In the genomic region with DNA sequence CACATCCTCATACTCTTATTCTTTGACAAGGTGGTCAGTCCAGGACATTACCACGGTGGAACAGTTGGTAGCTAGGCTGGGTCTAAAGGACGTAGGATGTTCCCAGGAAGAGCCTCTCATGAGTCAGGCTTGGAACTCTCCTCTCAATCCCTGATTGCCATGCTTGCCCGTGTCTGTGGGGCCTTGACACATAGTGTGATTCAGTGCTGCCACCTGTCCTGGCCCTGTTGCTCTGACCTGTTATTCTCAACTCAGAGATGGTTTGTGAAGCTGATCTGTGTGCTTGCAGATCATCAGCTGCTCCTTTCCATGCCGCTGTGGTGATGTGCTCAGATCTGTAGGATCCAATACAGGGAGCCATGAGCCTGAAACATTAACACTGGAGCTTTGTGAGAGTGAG, we compare ENCODE assay signal across 12 mouse cellular contexts.
"Had no signal": no experiment of that assay in that cellular context is flagged by ENCODE, and none has a peak within 500 bp of the region (broad histone marks: within the 10 kb centered on the region; RNA-seq: fewer than 3 reads in every experiment).

No protein-coding gene starts in this region.

- H3K4me3 ChIP-seq: kidney, embryonic 15.5 days; liver, embryonic 13.5 days had no signal

- DNase-seq: kidney, postnatal 10 days; kidney, postnatal 36 days; liver, embryonic 13.5 days; lung, adult 2 months; lung, postnatal 14 days; lung, postnatal 4 days; midbrain, embryonic 14.5 days; thymus, adult 2 months; thymus, postnatal 14 days; thymus, postnatal 4 days had no signal

- H3K27ac ChIP-seq: kidney, embryonic 15.5 days; liver, embryonic 13.5 days; stomach, postnatal 0 days had no signal

- H3K4me1 ChIP-seq: kidney, embryonic 15.5 days; liver, embryonic 13.5 days had no signal

- H3K27me3 ChIP-seq: kidney, embryonic 15.5 days; liver, embryonic 13.5 days had no signal
